Mouse (Mus musculus) heart, embryonic 16.5 days (tissue): ENCODE results near the gene Htt. TPM values are rescaled to one million over a fixed set of nuclear protein-coding genes. Genes with fewer than 3 reads are reported as not detected.

Source experiments
- ATAC-seq: fragments of 200-750 bp; cut with Nextera tagmentation; replicated peaks from 2 replicates; pipeline ENCODE4 v1.8.0; 2017; ENCODE audit warnings: moderate number of reproducible peaks; ENCODE audit not compliant: insufficient read depth, low FRiP score; ENCODE audit errors: extremely low read depth
- H3K27ac ChIP-seq: fragments of 300-500 bp; sonication (generic); 2 replicates; pipeline ENCODE4 v1.5.1; 2014; ENCODE audit warnings: mild to moderate bottlenecking, low read length, control low read depth, moderate library complexity
- H3K27me3 ChIP-seq: fragments of 300-500 bp; sonication (generic); 2 replicates; pipeline ENCODE4 v1.6.1; 2014; ENCODE audit warnings: low read length, mixed read lengths; ENCODE audit not compliant: control insufficient read depth, insufficient read depth
- H3K36me3 ChIP-seq: fragments of 300-500 bp; sonication (generic); 2 replicates; pipeline ENCODE4 v1.6.1; 2014; ENCODE audit not compliant: control insufficient read depth, insufficient read depth
- H3K4me1 ChIP-seq: fragments of 300-500 bp; sonication (generic); 2 replicates; pipeline ENCODE4 v1.6.1; 2014; ENCODE audit warnings: low read length, mixed read lengths; ENCODE audit not compliant: control insufficient read depth, insufficient read depth
- H3K4me2 ChIP-seq: fragments of 300-500 bp; sonication (generic); 2 replicates; pipeline ENCODE4 v1.6.1; 2014; ENCODE audit warnings: low read depth, mild to moderate bottlenecking, control low read depth, low read length
- H3K4me3 ChIP-seq: fragments of 300-500 bp; sonication (generic); 2 replicates; pipeline ENCODE4 v1.5.1; 2014; ENCODE audit warnings: mild to moderate bottlenecking, control low read depth, low read length
- H3K9ac ChIP-seq: fragments of 300-500 bp; sonication (generic); 2 replicates; pipeline ENCODE4 v1.6.1; 2014; ENCODE audit warnings: low read length, control low read depth
- H3K9me3 ChIP-seq: fragments of 300-500 bp; sonication (generic); replicated peaks from 2 replicates; pipeline ENCODE4 v1.6.1; 2016; ENCODE audit warnings: low read length; ENCODE audit not compliant: control insufficient read depth
- WGBS: fragments of 180-500 bp; shearing (Covaris S2); extraction: QIAGEN DNeasy Blood & Tissue Kit; methylation state at CpG from one replicate; pipeline ENCODE4 v1.1.7; 2014; 5-methylcytosine and 5-hydroxymethylcytosine counted together
- polyA plus RNA-seq: library from polyadenylated mRNA; unstranded; fragments of >200 nt; fragmentation: Nextera tagmentation; extraction: Ambion mirVana; gene quantifications from 2 replicates; pipeline ENCODE4 v1.2.1, GENCODE M21; 2015

Gene Htt
- polyA plus RNA-seq, 1 experiment from 2014 or later: 7.8 TPM

DNA sequence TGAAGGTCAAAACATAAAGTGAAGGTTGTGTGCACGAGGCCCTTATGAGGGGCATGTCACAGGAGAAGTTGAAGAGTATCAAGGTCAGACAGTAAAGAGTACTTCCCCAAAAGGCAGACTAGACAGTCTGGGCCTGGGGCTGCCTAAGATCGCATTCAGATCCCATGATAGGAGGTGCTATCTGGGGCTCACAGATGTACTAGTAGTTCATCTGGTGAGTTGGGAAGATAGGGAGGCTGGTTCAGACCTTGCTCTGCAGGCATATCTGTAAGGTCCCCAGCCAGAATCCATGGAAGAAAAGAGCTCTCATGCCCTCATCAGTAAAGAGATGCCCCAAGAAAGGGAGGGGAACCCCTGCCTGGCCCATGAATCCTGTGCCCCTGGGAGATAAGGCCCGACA is 157.2 kb downstream of the Htt start:
- WGBS: 74% methylated on average over 3 of the region's 3 CpGs
- Histone ChIP-seq H3K4me3 (no peak overlapping the region), H3K27me3 (no peaks in the 10 kb centered on the region), H3K36me3 (peaks cover 2% of the 10 kb centered on the region; the same call in 1 of the 2 replicates), H3K9ac (no peak overlapping the region), H3K27ac (no peak overlapping the region), H3K4me2 (no peak overlapping the region), H3K4me1 (peaks cover 6% of the 10 kb centered on the region), H3K9me3 (no peaks in the 10 kb centered on the region)
- no peak for ATAC-seq

- no peaks in the 10 kb centered on the region for H3K9me3 ChIP-seq
- no peak overlapping the region for H3K4me2 ChIP-seq
- 81% methylated on average over 6 of the region's 6 CpGs for WGBS
These were observed 161.0 kb downstream of the Htt start for GRCm38 (mm10) chr5:34922531-34922930.

GRCm38 (mm10) chr5:34923920-34924319 is 162.4 kb downstream of the Htt start:
- H3K9me3 ChIP-seq: no peaks in the 10 kb centered on the region
- no peak overlapping the region for H3K27ac ChIP-seq
- H3K4me3 ChIP-seq: no peak overlapping the region
- no peaks in the 10 kb centered on the region for H3K4me1 ChIP-seq
- peaks cover 4% of the 10 kb centered on the region; the same call in 1 of the 2 replicates for H3K36me3 ChIP-seq
- no peak overlapping the region for H3K9ac ChIP-seq
- 76% methylated on average over 4 of the region's 4 CpGs for WGBS
- no peak for ATAC-seq
- H3K4me2 ChIP-seq: no peak overlapping the region
- no peaks in the 10 kb centered on the region for H3K27me3 ChIP-seq

More at GRCm38 (mm10) chr5:34922531-34922930, 161.0 kb downstream of the Htt start:
- Histone ChIP-seq H3K36me3 (peaks cover 4% of the 10 kb centered on the region; the same call in 1 of the 2 replicates), H3K9ac (no peak overlapping the region), H3K4me3 (no peak overlapping the region), H3K4me1 (no peaks in the 10 kb centered on the region), H3K27me3 (no peaks in the 10 kb centered on the region), H3K27ac (no peak overlapping the region)
- no peak for ATAC-seq

GRCm38 (mm10) chr5:34924519-34924918 is 163.0 kb downstream of the Htt start:
- 75% methylated on average over 7 of the region's 7 CpGs for WGBS
- Histone ChIP-seq H3K36me3 (peaks cover 4% of the 10 kb centered on the region; the same call in 1 of the 2 replicates), H3K4me2 (no peak overlapping the region), H3K27me3 (no peaks in the 10 kb centered on the region), H3K4me1 (no peaks in the 10 kb centered on the region), H3K4me3 (no peak overlapping the region), H3K27ac (no peak overlapping the region), H3K9ac (no peak overlapping the region), H3K9me3 (no peaks in the 10 kb centered on the region)
- no peak for ATAC-seq

DNA sequence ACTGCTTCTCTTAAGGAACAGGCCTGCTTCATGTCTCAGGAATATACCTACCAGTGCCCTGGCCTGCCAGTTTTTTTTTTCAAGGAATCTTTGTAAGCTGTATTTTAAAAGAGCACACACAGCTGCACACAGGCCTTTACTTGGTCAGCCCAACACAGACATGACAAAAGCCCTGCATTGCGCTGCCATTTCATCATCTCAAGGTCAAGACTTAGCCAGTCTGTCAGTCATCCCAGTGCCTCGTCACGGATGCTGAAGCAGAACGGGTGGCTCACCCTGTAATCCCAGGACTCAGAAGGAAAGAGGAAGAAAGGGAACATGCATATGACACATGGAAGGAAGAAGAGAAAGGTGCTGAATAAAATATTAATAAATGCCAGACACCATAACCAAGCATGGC is 166.1 kb downstream of the Htt start:
- no peak overlapping the region for H3K4me2 ChIP-seq
- H3K27ac ChIP-seq: no peak overlapping the region
- H3K9me3 ChIP-seq: no peaks in the 10 kb centered on the region
- peaks cover 4% of the 10 kb centered on the region; the same call in 1 of the 2 replicates for H3K36me3 ChIP-seq
- H3K4me1 ChIP-seq: peaks cover 16% of the 10 kb centered on the region
- H3K4me3 ChIP-seq: no peak overlapping the region
- WGBS: 82% methylated on average over 4 of the region's 4 CpGs
- ATAC-seq: no peak
- no peak overlapping the region for H3K9ac ChIP-seq
- no peaks in the 10 kb centered on the region for H3K27me3 ChIP-seq

DNA sequence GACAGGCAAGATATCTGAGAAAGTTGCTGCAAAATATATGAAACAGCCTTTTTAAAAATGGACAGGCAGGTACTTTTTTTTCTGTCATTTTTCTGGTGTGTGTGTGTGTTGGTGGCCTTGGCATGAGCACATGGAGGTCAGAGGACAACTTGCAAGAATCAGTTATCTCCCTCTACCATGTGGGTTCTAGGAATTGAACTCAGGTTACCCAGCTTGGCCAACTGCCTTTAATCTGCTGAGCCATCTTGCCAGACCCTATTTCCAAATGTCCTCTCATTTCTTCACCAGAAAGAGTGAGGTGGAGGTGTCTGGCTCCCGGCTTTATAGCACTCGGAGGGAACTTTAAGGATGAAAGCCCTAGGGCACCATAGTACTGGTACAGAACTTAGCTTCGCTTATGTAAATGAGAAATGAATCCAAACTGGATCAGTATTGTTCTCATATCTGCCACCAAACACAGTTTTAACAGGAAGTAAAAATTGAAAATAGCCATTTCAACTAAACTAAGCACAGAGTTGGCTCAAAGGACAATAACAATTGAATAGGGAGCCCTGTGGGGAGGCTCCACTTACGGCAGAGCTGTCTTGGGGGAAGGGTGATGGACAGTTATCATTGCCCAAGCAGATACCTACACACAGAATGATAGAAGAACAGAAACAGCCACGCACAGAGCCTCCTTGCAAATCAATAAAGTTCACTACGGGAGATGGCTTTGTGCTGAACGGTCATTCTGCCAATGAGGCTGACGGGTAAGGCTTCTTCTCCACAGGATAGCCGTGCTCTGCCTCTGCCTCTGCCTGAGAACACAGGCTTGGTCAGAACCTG is 168.8 kb downstream of the Htt start:
- no peak for ATAC-seq
- Histone ChIP-seq H3K9me3 (no peaks in the 10 kb centered on the region), H3K4me3 (no peak overlapping the region), H3K27me3 (no peaks in the 10 kb centered on the region), H3K36me3 (no peaks in the 10 kb centered on the region), H3K27ac (peak overlapping the region; percentile 21; the same call in 1 of the 2 replicates), H3K4me1 (peaks cover 16% of the 10 kb centered on the region), H3K9ac (no peak overlapping the region), H3K4me2 (no peak overlapping the region)
- WGBS: 85% methylated on average over 9 of the region's 9 CpGs

DNA sequence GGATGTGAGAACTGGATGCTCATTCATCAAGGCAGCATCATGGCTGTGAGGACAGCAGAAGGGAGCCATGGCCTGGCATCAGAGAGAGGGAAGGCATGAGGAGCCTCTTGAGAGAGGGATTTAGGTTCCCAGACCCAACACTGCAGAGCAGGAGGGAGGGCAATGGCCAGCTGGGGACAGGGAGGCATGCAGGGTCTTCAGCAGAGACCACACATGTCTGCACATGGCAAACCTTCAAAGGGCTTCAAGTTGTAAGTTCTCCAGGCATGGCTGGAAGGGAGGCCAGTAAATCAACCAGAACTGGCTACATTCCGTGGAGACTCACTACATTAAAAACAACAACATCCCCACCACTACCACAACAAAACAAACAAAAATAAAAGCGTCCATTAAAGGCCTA is 169.6 kb downstream of the Htt start:
- no peak overlapping the region for H3K4me3 ChIP-seq
- H3K27me3 ChIP-seq: no peaks in the 10 kb centered on the region
- no peaks in the 10 kb centered on the region for H3K9me3 ChIP-seq
- H3K4me1 ChIP-seq: peaks cover 16% of the 10 kb centered on the region
- WGBS: 78% methylated on average over 2 of the region's 2 CpGs
- no peaks in the 10 kb centered on the region for H3K36me3 ChIP-seq
- peak overlapping the region; percentile 21; the same call in 1 of the 2 replicates for H3K27ac ChIP-seq
- H3K9ac ChIP-seq: no peak overlapping the region
- ATAC-seq: no peak
- no peak overlapping the region for H3K4me2 ChIP-seq

- H3K27ac ChIP-seq: peak overlapping the region; percentile 87
- WGBS: 21% methylated on average over 11 of the region's 11 CpGs
- H3K4me2 ChIP-seq: peak overlapping the region; percentile 14; the same call in 1 of the 2 replicates
- H3K9me3 ChIP-seq: no peaks in the 10 kb centered on the region
- H3K36me3 ChIP-seq: no peaks in the 10 kb centered on the region
- H3K9ac ChIP-seq: peak overlapping the region; percentile 34; the same call in 1 of the 2 replicates
- peak; percentile 43; the same call in 1 of the 2 replicates for ATAC-seq
- H3K4me1 ChIP-seq: peaks cover 16% of the 10 kb centered on the region
- H3K27me3 ChIP-seq: no peaks in the 10 kb centered on the region
- no peak overlapping the region for H3K4me3 ChIP-seq
These were observed 170.2 kb downstream of the Htt start for GRCm38 (mm10) chr5:34931516-34932457.
